Mouse (Mus musculus) heart, adult 18-20 months (tissue): ENCODE data around the gene Acly. TPM values are rescaled to one million over a fixed set of nuclear protein-coding genes. Genes with fewer than 3 reads are reported as not detected.
A peak's percentile ranks its signal among the peaks of the same experiment; 100 is the strongest.
"Not testable (repeated sequence)": the region's sequence is repeated elsewhere in the genome, so short reads cannot be mapped to it uniquely, and the experiment has no call there.

Experiments
- DNase-seq, 2 experiments: peaks; one replicate each; pipeline ENCODE4 v3.0.0; 2021 to 2022; ENCODE audit warnings: mixed read lengths in 1 of 2
- total RNA-seq, 2 experiments: library from RNA; stranded (reverse); gene quantifications; 2 replicates each; pipeline ENCODE4 v1.2.3; 2021

The Acly gene
- total RNA-seq, 2 experiments from 2014 or later: 35.6 to 80.9 TPM

DNA sequence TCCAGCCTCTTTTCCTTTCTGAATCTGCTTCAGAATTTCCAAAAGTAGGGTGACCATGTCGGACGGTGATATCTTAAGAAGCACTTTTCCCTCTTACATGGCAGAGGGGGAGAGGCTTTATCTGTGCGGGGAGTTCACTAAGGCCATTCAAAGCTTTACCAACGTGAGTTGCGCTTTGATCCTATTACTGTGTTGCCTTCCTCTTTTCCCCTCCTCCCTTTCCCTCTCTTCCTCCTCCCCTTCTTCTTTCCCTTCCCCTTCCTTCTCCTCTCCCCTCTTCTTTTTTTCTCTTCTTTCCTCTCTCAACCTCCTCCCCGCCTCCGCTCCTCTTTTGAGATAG lies 17.9 kb upstream of the Acly start:
- no peak for DNase-seq

DNA sequence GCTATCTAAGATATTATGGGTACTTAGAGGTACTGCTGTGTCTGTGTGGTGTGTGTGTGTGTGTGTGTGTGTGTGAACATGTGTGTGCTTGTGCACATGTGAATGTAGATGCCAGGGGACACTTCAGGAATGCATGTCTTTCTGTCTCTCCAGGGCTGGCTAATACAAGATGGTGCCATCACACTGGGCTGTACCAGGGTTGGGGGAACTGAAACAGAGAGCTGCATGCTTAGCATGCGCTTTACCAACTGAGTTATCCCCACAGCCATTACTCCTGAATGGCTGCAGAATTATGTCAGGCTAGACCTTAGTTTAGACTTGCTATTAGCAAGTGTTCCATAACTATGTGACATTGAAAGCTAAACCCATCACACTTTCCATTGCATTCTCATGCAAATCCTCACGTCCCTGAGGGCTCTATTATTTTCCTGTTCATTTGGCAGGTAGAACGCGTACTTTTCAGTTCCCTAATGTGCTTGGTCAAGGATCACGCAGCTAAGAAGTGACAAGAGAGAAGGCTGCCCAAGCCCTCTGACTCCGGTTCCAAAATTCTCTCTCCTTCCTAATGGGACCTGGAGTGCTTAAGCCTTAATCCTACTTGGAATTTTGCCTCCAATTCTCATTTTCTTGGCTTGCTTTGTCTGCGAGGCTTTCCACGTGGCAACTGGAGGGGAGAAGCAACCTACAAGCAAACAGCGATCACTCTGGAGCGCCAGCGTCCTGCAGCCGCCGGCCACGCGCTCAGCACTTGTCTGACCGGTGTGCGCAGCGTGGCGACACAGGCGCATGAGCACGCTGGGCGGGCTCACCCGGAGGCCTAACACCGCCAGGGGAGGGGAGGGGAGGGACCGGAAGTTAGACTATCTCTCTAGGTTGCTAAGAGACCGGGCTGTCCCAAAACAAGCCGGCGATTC lies 17.3 kb upstream of the Acly start, which contains the start of gene Ttc25:
Gene Ttc25 (plus strand): TSS at position 776 of the 914 bp plus-strand sequence.
- peak; percentile 91 to 94 for DNase-seq

DNA sequence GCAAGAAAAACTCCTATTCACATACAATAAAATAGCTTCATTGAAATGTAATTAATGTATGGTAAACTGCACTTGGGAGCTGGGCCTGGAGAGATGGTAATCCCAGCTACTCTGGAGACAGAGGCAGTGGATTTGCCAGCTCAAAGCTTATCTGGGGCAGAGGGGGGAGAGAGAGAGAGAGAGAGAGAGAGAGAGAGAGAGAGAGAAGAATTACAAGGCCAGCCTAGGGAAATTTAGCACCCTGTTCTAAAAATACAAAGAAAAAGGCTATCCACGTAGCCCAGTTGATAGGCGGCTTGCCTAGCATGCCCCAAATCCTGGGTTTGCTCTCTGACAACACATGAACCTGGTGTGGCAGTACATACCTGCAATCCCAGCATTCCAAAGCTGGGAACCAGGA lies 13.8 kb upstream of the Acly start:
- no peak for DNase-seq

DNA sequence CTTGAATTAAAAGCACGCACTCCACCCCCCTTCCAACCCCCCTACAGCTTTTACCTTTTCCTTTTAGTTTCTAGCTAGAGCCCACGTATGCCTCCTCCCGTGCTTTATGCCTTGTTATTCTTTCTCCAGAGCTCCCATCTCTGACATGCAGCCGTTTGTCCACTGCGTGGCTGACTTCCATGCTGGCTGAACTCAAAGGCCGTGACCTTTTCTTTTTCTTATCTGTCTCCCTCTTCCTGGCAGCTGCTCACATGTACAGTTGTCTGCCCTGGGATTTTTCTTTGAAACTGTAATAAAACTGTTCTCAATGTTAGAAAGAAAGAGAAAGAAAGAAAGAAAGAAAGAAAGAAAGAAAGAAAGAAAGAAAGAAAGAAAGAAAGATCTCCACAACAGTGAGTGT lies 13.2 kb upstream of the Acly start:
- no peak for DNase-seq

DNA sequence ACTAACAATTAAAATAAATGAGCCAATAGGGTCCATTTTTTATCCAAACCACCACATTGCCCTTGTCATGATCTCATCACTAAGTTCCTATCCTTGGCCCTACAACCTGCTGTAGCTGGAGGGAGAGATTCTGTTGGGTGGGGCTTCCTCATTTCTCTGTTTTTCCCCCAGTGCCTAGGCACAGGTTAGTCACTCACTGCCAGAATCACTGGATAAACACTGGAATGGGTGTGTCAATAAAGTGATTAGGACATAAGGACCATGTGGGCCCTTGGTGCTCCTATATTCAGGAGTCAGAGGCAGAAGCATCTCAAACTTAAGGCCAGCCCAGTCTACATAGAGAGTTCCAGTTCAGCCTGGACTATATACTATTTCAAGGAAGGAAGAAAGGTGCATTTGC lies 8.7 kb upstream of the Acly start:
- DNase-seq: no peak

DNA sequence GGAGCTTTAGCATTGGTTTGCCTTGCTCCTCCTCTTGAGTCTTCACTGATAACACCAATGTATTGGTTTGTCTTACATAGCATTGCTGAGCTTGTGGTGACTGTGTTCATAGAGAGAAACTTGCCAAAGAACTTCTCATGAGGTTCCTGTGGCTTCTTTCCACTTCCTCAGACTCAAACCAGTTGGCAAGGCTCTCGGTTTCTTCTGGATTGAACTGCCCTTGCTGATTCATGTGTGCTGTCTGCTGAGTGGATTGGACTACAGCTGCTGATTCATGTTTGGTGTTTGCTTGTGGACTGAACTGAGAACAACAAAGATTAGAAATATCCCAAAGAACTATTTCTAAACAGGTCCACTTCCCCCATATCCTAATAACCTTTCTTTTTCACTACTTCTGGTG lies 8.2 kb upstream of the Acly start:
- DNase-seq: no peak

DNA sequence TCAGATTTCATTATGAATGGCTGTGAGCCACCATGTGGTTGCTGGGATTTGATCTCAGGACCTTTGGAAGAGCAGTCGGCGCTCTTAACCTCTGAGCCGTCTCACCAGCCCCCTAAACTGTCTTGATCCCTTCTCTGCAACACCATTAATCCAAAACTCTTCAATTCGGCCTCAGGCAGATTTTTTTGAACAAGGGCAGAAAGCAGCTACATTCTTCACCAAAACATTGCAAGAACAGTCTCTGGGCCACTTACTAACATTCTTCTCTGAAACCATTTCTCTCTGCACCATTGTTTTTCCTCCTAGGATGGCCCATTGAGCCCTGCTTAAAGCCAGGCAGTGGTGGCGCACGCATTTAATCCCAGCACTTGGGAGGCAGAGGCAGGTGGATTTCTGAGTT lies 7.0 kb upstream of the Acly start:
- DNase-seq: not testable (repeated sequence)

DNA sequence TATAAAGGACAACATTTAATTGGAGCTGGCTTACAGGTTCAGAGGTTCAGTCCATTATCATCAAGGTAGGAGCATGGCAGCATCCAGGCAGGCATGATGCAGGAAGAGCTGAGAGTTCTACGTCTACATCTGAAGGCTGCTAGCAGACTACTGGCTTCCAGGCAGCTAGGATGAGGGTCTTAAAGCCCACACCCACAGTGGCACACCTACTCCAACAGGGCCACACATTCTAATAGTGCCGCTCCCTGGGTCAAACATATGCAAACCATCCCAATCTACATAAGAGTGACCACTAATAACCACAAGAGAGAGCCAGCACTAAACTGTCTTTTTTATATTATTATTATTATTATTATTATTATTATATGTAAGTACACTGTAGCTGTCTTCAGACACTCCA lies 6.6 kb upstream of the Acly start:
- DNase-seq: not testable (repeated sequence)

DNA sequence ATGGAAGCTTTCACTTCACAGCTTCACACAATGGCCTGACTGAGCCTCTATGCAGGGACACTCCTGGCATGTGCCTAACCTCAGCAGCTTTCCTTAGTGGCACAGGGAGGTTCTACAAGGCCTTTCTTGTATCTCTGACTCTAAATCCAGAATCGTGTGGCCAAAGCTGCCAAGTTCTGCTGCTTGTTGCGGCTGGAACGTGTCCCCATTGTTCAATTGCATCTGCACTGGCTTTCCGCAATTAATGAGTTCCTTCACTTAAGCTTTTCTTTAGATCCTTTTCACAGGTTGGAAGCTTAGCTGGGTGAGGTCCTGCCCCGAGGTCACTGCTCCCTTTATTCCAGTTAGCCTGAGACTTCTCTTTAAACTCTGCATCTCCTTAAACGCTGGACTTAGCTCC lies 6.1 kb upstream of the Acly start:
- DNase-seq: no peak

DNA sequence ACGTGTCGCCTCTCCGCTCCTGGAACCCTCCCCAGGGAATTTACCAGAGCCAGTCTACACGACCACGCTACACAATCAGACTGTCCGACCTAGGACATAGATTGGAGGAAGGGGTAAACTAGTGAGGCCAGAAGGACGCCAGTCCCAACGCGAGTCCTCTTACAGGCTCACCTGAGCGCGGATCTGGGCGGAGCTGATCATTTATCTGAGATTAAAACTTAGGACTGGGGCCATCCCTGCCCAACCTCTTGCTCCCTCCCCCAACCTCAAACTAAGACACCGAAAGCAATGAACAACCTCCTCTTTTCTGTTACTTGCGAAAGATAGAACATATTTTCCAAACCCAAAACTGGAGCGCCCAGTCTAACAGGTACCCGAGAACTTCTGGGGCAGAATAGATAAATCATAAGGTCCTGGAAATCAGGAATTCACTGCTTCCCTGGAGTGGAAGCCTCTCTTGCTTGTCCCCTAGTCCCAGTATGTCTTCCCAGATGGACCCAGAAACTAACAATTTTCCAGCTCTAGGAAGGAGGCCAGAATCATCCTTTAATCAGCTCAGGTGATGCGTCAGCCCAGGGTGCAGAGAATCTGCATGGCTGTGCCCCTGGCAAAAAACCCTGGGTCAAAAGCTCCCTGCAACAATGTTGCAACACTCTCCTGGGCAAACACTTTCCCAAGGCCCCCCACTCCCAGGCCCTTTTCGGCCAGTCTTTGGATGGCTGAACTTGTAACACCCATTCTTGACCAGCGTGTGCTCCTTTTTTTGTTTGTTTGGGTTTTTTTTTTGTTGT lies 770 bp upstream of the Acly start:
- DNase-seq: no peak

DNA sequence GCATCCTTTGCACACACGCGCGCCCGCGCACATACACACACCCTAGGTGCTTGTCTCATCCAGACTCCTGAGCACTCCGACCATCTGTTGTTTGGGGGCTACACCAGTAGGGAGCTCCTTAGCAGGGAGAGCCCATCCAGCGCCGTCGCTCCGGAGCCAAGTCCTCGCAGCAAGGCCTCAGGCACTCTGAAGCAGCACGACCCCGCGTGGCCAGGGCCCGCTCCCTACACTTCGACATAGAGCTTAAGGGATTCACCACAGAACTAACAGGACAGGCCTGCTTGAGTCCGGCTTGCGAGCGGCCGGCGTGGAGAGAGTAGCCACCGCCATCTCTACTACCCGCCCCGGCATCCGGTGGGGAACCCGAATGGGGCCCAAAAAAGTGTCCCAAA lies 738 bp downstream of the Acly start:
- DNase-seq: peak; percentile 56 to 73

DNA sequence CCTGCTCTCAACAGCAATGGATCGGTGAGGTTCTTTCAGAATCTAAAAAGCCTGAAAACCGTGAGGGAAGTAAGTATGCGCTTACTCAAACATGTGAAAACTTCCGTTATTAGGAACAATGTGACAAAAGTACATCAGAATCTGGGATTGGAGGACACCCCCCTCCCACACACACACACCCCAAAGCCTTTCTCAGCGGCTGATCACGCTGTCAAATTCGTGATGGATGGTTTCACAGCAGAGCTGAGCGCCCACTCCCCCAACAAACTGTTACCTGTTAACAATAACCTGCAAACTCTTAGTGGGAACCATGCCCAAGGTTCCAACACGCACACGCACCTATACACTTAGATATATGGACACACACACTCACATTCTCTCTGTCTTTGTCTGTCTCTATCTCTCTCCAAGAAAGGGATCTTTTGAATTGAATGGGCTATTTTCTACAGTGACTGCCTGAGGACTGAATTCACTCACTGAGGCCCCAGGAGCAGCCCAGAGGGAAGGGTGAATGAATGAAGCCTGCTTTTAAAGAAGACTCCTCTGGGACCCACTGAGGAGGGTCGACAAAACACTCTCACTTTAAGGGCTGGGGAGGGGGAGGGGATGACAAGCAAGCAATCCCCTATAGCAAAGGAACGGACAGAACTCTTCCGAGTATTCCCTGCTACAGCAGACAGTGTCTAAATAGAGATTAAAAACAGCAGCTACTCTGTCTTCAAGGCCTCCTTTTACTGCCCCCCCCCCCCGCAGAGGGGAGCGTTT lies 1.6 kb downstream of the Acly start:
- no peak for DNase-seq

DNA sequence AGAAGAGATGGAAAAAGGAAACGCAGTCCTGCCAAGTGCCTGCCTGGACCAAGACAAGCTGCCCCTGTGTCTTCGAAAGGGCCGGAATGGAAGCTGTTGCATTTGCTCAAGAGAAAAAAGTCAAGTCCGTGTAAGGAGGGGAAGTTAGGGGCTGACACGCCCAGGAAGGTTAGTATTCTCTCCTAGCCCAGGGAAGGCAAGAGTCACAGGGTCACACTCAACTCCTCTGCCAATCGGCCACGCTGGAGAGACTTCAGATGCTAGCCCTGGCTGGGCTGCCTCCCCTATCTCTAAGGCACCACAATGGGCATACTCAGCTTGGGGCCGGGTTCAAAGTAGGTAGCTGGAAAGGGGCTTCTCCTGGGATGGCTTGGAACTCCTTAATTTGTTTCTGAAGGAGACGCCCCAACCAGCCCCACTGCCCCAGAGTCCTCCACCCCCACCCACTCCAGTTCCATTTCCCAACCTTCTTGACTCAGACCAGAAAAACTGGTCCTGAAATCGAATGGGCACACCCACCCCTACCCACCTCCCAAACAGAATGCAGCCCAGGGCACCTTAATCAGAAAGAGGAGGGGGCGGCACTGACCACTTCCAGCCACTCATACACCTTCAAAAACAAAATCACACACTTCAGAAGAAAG lies 2.7 kb downstream of the Acly start:
- peak; percentile 15 to 21 for DNase-seq

DNA sequence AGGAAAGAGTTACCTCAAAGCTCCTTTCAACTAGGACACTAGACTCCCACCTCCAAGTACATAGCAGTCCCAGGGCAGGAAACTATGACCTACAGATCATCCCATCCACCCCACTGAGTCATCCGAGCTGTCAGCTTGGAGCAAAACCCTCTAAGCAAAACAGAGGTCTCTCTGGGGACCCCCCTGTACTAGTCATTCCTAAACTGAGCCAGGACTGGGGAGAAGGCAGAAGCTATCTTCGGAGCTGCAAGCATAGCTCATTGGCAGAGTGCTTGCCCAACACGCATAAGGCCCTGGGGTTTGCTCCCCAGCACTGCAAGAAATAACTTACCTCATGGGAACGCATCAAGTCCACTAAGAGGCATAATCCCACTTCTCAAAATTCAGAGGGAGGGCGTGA lies 3.4 kb downstream of the Acly start:
- peak; percentile 20 to 58 for DNase-seq

DNA sequence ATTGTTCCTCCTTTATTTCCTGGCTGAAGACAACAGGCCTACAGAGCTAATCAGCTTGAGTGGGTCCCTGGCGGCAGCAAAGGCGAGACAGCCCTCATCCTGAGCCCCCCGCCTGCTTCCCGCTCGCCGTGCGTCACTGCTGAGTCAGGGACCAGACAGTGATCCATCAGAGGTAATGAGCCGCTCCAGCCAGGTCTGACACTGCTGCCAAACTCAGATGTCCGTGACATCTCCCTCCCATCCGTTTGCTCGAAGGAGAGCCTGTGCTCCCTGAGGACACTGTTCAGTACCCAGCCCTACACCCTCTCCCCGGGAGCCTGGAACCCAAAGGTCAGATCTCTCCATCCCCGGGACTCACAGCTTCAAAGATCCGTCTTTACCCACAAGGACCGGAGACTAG lies 7.0 kb downstream of the Acly start:
- no peak for DNase-seq

DNA sequence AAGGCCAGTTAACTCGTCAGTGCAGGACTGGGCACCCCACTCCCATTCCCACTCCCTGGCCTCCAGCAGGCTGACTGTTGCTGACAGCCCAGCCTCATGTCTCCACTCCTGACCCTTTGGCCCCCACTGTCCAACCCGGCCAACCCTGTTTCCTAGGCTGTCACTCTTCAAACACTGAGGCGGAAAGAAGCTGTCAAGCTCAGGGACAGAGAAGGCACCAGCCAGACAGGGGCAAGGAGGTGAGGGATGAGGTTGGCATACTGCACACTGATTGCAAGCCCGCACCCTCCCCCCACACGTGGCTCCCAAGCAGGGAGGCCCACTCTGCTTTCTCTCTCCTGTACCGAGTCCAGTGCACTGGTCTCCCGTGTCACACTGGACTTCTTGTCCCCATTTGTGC lies 8.6 kb downstream of the Acly start:
- DNase-seq: no peak

DNA sequence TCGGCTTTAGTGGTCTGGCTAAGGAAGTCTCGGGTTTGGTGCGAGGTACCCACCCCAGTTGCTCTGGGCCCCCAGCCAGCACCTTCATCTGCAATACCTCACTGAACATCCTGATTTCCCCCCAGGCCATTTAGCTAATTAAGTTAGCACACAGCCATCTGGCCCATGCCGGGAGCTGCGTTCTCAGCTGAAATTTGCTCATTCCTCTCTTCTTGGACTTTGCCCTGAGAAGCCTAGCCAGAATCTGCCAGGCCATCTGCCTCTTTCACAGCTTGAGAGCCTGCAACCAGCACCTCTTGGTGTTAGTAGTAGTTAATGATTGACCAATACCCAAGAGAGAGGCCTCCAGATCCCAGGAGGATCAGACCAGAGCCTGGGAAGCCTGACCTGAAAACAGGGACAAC lies 9.6 kb downstream of the Acly start:
- no peak for DNase-seq

DNA sequence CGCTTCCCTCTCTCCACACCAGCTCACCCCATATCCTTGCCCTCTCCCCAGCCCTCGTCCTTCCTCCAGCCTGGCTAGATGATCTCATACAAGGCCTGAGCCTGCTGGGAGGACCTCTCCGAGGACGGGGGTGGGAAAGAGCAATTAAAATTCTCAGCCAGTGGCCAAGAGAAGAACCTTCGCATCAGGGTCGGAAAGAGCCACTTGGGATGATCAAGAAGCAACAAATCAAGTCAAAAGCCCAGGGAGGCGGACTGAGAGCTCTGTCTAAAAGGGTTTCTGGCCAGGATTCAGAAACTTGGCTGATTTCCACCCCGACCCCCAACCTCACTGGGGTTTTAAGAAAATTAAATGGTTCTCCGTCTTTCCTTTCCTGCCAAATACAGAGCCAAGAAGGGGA lies 11.5 kb downstream of the Acly start:
- no peak for DNase-seq

DNA sequence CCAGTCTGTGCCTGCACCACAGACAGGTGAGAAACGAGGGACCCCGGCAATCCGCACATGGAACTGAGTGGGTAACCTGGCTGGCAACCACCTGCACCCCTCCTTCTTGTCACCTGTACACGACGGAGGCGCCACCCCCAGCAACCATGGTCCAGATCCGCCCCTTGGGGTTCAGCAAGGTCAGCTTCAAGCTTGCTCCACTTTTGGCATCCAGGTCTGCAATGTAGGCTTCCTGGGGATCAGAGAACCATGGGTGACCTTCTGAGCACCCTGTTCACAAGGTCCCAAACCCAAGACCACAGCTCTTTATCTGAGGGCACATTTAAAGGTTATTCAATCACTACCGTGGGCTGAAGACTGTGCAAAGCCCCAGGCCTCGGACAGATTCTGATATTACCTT lies 12.0 kb downstream of the Acly start:
- no peak for DNase-seq

DNA sequence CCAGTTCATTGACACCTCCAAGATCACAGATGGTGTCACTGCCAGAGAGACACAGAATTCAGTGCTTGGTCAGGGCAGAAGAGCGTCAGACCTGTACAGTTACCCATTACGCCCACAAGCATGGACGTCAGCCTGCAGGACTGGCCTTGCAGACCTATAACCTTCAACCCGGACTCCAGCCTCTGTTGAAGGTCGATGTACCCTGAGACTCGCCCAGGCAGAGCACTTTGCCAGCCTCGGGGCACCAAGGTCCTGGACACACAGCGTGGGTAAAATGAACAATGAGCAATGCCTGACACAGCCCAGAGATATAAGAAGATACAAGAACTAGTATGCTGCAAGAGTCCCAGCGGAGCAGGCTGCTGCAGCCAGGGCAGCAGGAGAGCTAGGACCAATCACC lies 12.7 kb downstream of the Acly start:
- DNase-seq: no peak

DNA sequence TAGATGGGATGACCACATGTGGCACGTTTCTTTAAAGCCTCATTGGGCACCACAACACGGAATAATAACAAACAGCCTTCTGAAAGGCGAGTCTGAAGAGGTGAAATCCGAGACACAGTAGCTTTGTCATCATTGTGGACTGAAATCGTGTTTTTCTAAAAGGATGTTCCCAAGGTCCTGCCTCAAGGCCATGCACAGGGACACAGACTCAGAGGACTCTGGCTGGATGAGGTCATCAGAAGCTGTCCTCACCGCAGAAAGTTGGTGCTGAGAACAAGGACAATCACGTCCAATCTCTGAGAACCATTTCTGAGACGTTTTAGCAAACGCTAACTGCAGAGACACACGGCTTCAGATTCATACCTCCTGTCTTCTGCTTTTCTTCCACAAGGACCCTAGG lies 14.1 kb downstream of the Acly start:
- no peak for DNase-seq

DNA sequence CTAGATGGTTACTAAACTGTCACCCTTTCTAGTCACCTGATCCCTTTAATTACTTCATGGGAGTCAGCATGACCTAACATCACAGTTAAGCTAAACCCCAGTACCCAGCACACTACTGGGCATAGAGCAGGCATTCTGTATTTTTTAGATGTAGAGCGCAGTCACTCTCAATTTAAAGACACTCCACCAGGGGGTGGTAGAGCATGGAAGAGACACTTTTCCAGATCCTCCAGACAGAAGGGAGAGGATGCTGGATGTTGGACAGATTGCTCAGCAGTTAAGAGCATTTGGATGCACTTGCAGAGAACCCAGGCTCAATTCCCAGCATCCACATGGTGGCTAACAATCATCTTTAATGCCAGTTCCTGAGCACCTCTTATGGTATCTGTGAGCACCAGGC lies 15.4 kb downstream of the Acly start:
- peak in 1 of 2 experiments; percentile 27 for DNase-seq
